Mouse (Mus musculus): ENCODE measurements around the gene Efcab9. TPM values are rescaled to one million over a fixed set of nuclear protein-coding genes. Genes with fewer than 3 reads are reported as not detected.

The Efcab9 gene
- not detected in 2 replicates for total RNA-seq (2014; rRNA removed)
- 0.22 TPM in 1 of 2 replicates, not detected in the other for polyA plus RNA-seq (2015; fragmentation: Nextera tagmentation; extraction: Ambion mirVana)

DNA sequence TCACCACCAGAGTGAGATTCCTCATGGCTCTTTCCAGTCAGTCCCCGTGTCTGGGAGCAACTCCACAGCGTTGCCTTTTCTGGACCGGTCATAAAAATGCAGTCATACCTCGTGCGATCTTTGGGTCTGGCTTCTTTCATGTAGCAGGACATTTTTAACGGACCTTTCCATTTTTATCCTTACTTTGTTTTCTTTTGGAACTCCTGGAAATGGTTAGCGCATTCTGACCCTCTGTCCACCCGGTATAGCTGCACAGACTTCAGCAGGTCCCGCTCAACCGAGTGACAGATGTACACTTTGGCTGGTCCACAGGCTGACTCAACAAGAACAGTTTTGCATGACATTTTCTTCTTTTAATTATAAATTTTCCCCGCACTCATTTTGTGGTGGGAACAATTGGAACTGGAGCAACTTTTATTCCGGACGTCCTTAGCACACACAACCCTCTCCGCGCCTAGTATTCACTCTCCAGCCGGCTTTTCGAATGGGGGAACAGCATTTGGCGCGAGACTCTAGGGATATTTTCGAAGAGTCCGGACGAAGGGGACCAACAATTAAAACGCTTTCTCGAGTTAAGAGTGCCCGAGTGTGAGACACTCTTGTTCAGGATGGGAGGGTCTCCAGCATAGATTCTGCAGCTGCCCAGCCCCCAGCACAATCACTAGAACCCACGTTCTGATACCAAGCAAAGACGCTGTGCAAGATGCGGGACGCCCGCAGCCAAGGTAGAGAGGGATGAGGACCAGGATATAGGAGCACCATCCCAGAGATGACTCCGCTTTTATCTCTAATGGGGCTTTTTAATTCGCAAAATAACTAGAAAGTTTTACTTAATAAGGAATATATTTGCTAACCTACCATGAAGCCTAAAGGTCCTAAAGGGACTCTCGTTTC, at the start of gene Efcab9:
TSS of gene Efcab9 (minus strand) at position 211 of the 894 bp plus-strand sequence.
- Histone ChIP-seq H3K4me1 (ENCODE audit: insufficient read depth) (peaks cover 6% of the 10 kb centered on the region; the same call in 1 of the 2 replicates), H3K27me3 (ENCODE audit: insufficient read depth, low read length) (peaks cover 5% of the 10 kb centered on the region), H3K4me2 (ENCODE audit: low read depth) (peak within 1 kb of the TSS; percentile 98), H3K9me3 (ENCODE audit: low read length) (no peaks in the 10 kb centered on the region), H3K4me3 (ENCODE audit: low read depth, low read length) (peak within 1 kb of the TSS; percentile 68), H3K9ac (peak within 1 kb of the TSS; percentile 61), H3K27ac (ENCODE audit: low read depth, low read length) (no peak within 1 kb of the TSS), H3K36me3 (ENCODE audit: insufficient read depth) (no peaks in the 10 kb centered on the region)
- no peak for TF ChIP-seq CTCF (IDR thresholded peaks at IDR 0.05; ENCODE audit: low read depth)
- ATAC-seq (0 out of 2 replicates have a peak, but pooled peaks have one; percentile 0), DNase-seq (no peak)
- WGBS: 8% methylated on average over 33 of the region's 33 CpGs

DNA sequence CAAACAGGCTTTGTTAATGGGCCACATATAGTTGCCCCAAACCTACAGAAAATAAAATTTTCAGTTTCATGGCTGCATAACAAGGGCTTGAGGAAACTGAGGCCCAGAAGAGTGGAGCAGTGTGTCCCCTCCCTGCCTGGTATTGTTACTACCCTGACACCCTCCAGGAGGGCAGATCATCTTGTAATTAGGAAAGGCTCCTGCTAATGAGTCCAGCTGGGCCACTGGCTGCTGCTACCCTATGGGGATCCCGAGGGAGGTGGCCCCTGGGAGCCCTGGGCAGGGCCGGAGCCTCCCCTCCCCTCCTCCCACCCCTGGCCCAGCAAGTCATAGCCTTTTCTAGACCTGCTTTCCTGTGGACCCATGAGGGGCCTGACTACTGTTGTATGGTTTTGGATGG, 49.1 kb upstream of the Efcab9 start:
- 30% methylated on average over 2 of the region's 2 CpGs for WGBS

DNA sequence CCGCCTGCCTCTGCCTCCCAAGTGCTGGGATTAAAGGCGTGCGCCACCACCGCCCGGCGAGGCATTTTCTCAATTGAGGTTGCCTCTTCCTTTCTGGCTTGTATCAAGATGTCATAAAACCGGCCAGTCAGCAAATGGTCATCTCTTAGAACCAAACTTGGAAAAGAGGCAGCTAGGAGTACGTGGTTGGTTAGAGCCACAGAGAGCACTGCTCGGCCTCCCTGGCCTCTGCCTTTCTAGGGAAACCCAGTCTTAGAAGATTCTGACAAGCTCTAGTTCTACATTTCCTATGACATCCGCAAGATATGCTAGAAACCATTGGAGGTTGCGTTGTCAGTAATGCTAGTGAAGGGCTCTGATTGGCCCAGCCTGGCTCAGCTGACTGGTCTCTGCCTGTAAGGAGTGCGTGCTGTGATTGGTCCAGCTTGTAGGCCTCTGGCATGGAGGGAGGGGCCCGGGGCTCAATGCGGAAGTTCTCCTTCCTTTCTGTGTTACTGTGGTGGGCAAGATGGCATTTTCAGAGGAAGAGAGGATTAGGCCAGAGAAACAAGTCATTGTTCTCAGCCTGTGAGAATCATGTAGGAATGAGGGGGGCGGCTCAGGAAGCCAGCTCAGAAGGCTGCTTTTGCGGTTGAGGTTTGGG, 48.5 kb upstream of the Efcab9 start:
- no peak overlapping the region for H3K4me3 ChIP-seq (ENCODE audit: low read depth, low read length)
- no peaks in the 10 kb centered on the region for H3K27me3 ChIP-seq (ENCODE audit: insufficient read depth, low read length)
- TF ChIP-seq CTCF (IDR thresholded peaks at IDR 0.05; ENCODE audit: low read depth): no peak
- H3K4me2 ChIP-seq (ENCODE audit: low read depth): no peak overlapping the region
- DNase-seq (peak; percentile 21), ATAC-seq (peak; percentile 83)
- 78% methylated on average over 16 of the region's 16 CpGs for WGBS
- H3K9ac ChIP-seq: no peak overlapping the region
- no peak overlapping the region for H3K27ac ChIP-seq (ENCODE audit: low read depth, low read length)
- no peaks in the 10 kb centered on the region for H3K36me3 ChIP-seq (ENCODE audit: insufficient read depth)
- H3K4me1 ChIP-seq (ENCODE audit: insufficient read depth): no peaks in the 10 kb centered on the region
- H3K9me3 ChIP-seq (ENCODE audit: low read length): no peaks in the 10 kb centered on the region

More for the DNA sequence above, 49.1 kb upstream of the Efcab9 start:
- no peaks in the 10 kb centered on the region for H3K4me1 ChIP-seq (ENCODE audit: insufficient read depth)
- H3K4me2 ChIP-seq (ENCODE audit: low read depth): no peak overlapping the region
- no peak overlapping the region for H3K4me3 ChIP-seq (ENCODE audit: low read depth, low read length)
- DNase-seq: no peak
- no peaks in the 10 kb centered on the region for H3K36me3 ChIP-seq (ENCODE audit: insufficient read depth)
- no peak overlapping the region for H3K27ac ChIP-seq (ENCODE audit: low read depth, low read length)
- H3K9ac ChIP-seq: no peak overlapping the region
- no peaks in the 10 kb centered on the region for H3K27me3 ChIP-seq (ENCODE audit: insufficient read depth, low read length)
- no peak for TF ChIP-seq CTCF (IDR thresholded peaks at IDR 0.05; ENCODE audit: low read depth)
- ATAC-seq: no peak
- H3K9me3 ChIP-seq (ENCODE audit: low read length): no peaks in the 10 kb centered on the region

DNA sequence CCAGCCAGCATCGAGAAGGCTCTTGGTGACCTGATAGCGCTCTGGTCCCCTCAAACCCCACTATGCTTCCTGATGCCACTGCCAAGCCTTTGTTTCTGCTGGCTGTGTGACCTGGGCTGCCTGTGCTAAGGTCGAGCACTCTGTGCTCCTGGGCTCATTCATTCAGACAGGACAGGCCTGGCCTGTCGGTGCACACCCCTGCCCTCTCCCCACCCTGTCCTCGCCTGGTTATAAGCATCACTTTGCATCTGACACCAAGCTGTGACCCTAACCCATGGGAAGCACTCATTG, 44.8 kb upstream of the Efcab9 start:
- no peaks in the 10 kb centered on the region for H3K36me3 ChIP-seq (ENCODE audit: insufficient read depth)
- H3K4me2 ChIP-seq (ENCODE audit: low read depth): no peak overlapping the region
- no peak overlapping the region for H3K9ac ChIP-seq
- no peak overlapping the region for H3K4me3 ChIP-seq (ENCODE audit: low read depth, low read length)
- WGBS: 79% methylated on average over 5 of the region's 5 CpGs
- H3K4me1 ChIP-seq (ENCODE audit: insufficient read depth): no peaks in the 10 kb centered on the region
- no peaks in the 10 kb centered on the region for H3K27me3 ChIP-seq (ENCODE audit: insufficient read depth, low read length)
- DNase-seq (no peak), ATAC-seq (no peak)
- no peaks in the 10 kb centered on the region for H3K9me3 ChIP-seq (ENCODE audit: low read length)
- no peak overlapping the region for H3K27ac ChIP-seq (ENCODE audit: low read depth, low read length)
- no peak for TF ChIP-seq CTCF (IDR thresholded peaks at IDR 0.05; ENCODE audit: low read depth)

DNA sequence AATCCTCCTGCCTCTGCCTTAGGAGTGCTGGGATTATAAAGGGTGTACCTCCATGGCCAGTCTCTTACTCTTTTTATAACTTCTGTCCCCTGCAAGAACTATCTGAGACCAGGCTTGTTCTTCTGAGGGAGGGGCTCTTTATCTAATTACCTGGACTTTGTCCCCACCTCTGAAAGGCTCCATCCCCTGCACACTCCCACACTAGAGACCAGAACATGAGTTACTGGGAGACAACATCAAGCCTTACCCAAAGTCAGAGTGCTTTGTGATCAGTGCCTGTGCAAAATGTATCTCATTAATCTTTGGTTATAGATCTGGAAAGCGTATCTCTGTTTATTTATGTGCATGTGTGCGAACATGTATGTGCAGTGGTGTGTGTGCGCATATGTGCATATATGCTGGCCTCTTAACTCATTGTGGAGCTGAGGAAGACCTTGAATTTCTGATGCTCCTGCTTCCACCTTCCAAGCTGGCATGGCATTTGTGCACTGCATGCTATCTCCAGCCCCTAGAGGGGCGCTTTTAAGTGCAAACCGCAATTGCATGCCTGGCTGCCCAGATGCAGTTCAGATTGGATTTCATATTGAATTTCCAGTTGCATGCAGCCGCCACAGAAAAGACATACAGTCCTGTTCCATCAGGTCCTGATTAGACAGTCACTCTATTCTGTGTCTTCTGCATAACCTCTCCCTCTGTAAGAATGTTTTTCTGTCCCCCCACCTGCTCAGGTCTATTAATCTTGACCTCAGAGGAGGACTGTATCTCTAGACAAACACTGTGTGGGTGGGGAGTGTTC, 44.3 kb upstream of the Efcab9 start:
- no peak for ATAC-seq
- DNase-seq: no peak

DNA sequence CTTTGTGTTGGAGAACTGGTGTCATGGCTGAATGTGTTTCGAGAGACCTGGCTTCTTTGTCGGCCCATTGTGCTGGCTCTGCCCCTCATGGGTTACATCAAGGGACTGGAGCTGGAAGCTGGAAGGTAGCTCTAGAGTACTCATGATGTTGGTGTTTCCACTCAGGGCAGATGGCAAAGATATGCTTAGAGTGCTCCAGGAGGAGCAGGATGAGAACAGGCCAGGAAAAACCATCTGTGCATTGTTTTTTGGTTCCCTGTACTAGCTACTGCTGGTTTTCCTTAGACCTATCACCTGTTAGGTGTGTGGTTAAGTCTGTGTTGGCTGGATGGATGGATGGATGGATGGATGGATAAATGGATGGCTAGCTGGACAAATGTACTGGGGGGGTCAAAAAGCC, 41.8 kb upstream of the Efcab9 start:
- ATAC-seq (no peak), DNase-seq (no peak)
- H3K4me2 ChIP-seq (ENCODE audit: low read depth): no peak overlapping the region
- H3K36me3 ChIP-seq (ENCODE audit: insufficient read depth): no peaks in the 10 kb centered on the region
- no peaks in the 10 kb centered on the region for H3K4me1 ChIP-seq (ENCODE audit: insufficient read depth)
- 0 out of 2 replicates have a peak, but pooled peaks cover 6% of the 10 kb centered on the region for H3K9me3 ChIP-seq (ENCODE audit: low read length)
- H3K27me3 ChIP-seq (ENCODE audit: insufficient read depth, low read length): no peaks in the 10 kb centered on the region
- 87% methylated on average over 2 of the region's 2 CpGs for WGBS
- TF ChIP-seq CTCF (IDR thresholded peaks at IDR 0.05; ENCODE audit: low read depth): no peak
- no peak overlapping the region for H3K9ac ChIP-seq
- H3K27ac ChIP-seq (ENCODE audit: low read depth, low read length): no peak overlapping the region
- no peak overlapping the region for H3K4me3 ChIP-seq (ENCODE audit: low read depth, low read length)

More for the DNA sequence above, 44.3 kb upstream of the Efcab9 start:
- no peaks in the 10 kb centered on the region for H3K4me1 ChIP-seq (ENCODE audit: insufficient read depth)
- no peaks in the 10 kb centered on the region for H3K36me3 ChIP-seq (ENCODE audit: insufficient read depth)
- H3K4me2 ChIP-seq (ENCODE audit: low read depth): no peak overlapping the region
- no peak overlapping the region for H3K9ac ChIP-seq
- no peak overlapping the region for H3K27ac ChIP-seq (ENCODE audit: low read depth, low read length)
- H3K4me3 ChIP-seq (ENCODE audit: low read depth, low read length): no peak overlapping the region
- H3K9me3 ChIP-seq (ENCODE audit: low read length): no peaks in the 10 kb centered on the region
- WGBS: 91% methylated on average over 6 of the region's 6 CpGs
- TF ChIP-seq CTCF (IDR thresholded peaks at IDR 0.05; ENCODE audit: low read depth): no peak
- H3K27me3 ChIP-seq (ENCODE audit: insufficient read depth, low read length): no peaks in the 10 kb centered on the region
